Mouse (Mus musculus): Measurements from ENCODE around the gene Exoc3l4. TPM values are rescaled to one million over a fixed set of nuclear protein-coding genes. Genes with fewer than 3 reads are reported as not detected.

The Exoc3l4 gene
- polyA plus RNA-seq, 1 experiment from 2014 or later, result 1.6 TPM

GRCm38 (mm10) chr12:111463570-111463969, 46.8 kb downstream of the Exoc3l4 start:
- H3K9ac ChIP-seq (replicated peaks; ENCODE audit: low read length), result no peak overlapping the region
- no peak overlapping the region for H3K4me2 ChIP-seq (ENCODE audit: low read length)
- DNase-seq (no peak), ATAC-seq (ENCODE audit: low FRiP score, low TSS enrichment) (no peak)
- WGBS, result 85% methylated on average over 7 of the region's 7 CpGs
- no peaks in the 10 kb centered on the region for H3K9me3 ChIP-seq (ENCODE audit: control insufficient read depth, low read length)
- H3K27ac ChIP-seq (replicated peaks; ENCODE audit: low read depth, low read length), result no peak overlapping the region
- H3K36me3 ChIP-seq (ENCODE audit: control insufficient read depth, insufficient read depth, low read length), result no peaks in the 10 kb centered on the region
- no peaks in the 10 kb centered on the region for H3K4me1 ChIP-seq (ENCODE audit: control insufficient read depth, insufficient read depth, low read length)
- H3K4me3 ChIP-seq (replicated peaks; ENCODE audit: low read depth, low read length), result no peak overlapping the region
- H3K27me3 ChIP-seq (ENCODE audit: control insufficient read depth, insufficient read depth, low read length), result no peaks in the 10 kb centered on the region

DNA sequence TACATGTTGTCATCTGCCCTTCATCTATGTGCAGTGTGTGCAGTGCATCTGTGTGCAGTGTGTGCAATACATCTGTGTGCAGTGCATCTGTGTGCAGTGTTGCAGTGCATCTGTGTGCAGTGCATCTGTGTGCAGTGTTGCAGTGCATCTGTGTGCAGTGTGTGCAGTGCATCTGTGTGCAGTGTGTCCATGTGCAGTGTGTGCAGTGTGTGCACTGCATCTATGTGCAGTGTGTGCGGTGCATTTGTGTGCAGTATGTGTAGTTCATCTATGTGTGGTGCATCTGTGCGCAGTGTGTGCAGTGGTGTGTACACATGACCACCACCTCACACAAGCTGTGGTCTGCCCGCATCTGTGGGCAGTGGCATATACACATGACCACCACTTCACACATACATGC, 49.6 kb downstream of the Exoc3l4 start:
- ATAC-seq (ENCODE audit: low FRiP score, low TSS enrichment), result no peak
- 95% methylated on average over 3 of the region's 3 CpGs for WGBS
- Histone ChIP-seq H3K27me3 (ENCODE audit: control insufficient read depth, insufficient read depth, low read length) (no peaks in the 10 kb centered on the region), H3K27ac (replicated peaks; ENCODE audit: low read depth, low read length) (no peak overlapping the region), H3K4me3 (replicated peaks; ENCODE audit: low read depth, low read length) (no peak overlapping the region), H3K4me2 (ENCODE audit: low read length) (no peak overlapping the region), H3K9me3 (ENCODE audit: control insufficient read depth, low read length) (no peaks in the 10 kb centered on the region), H3K4me1 (ENCODE audit: control insufficient read depth, insufficient read depth, low read length) (no peaks in the 10 kb centered on the region), H3K36me3 (ENCODE audit: control insufficient read depth, insufficient read depth, low read length) (no peaks in the 10 kb centered on the region), H3K9ac (replicated peaks; ENCODE audit: low read length) (no peak overlapping the region)
- DNase-seq, result no peak

DNA sequence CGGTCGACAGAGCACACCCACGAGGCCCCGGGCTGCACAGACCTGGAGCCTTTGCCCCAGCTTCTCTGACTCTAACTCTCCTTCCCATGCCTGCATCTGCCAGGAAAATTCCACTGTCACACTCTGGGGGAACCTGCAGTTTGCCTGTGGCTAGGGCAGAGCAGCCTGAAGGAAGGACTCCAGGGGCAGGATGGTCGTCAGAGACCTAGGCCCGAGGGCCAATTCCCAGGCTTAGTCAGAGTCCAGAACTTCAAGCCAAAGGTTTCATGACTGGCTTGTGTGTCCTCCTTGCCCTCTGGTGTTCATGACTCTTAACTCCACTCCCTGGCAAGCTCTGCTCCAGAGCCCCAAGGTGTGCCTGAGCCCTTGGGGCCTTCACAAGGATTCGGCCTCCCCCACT, 51.4 kb downstream of the Exoc3l4 start:
- Histone ChIP-seq H3K27me3 (ENCODE audit: control insufficient read depth, insufficient read depth, low read length) (no peaks in the 10 kb centered on the region), H3K4me3 (replicated peaks; ENCODE audit: low read depth, low read length) (no peak overlapping the region), H3K27ac (replicated peaks; ENCODE audit: low read depth, low read length) (no peak overlapping the region), H3K9ac (replicated peaks; ENCODE audit: low read length) (no peak overlapping the region), H3K4me1 (ENCODE audit: control insufficient read depth, insufficient read depth, low read length) (0 out of 2 replicates have a peak, but pooled peaks cover 3% of the 10 kb centered on the region), H3K36me3 (ENCODE audit: control insufficient read depth, insufficient read depth, low read length) (no peaks in the 10 kb centered on the region), H3K4me2 (ENCODE audit: low read length) (no peak overlapping the region), H3K9me3 (ENCODE audit: control insufficient read depth, low read length) (no peaks in the 10 kb centered on the region)
- DNase-seq, result no peak
- no peak for ATAC-seq (ENCODE audit: low FRiP score, low TSS enrichment)
- 58% methylated on average over 7 of the region's 7 CpGs for WGBS

GRCm38 (mm10) chr12:111469507-111469906, 52.7 kb downstream of the Exoc3l4 start:
- H3K9me3 ChIP-seq (ENCODE audit: control insufficient read depth, low read length), result no peaks in the 10 kb centered on the region
- H3K9ac ChIP-seq (replicated peaks; ENCODE audit: low read length), result no peak overlapping the region
- no peaks in the 10 kb centered on the region for H3K36me3 ChIP-seq (ENCODE audit: control insufficient read depth, insufficient read depth, low read length)
- H3K4me3 ChIP-seq (replicated peaks; ENCODE audit: low read depth, low read length), result no peak overlapping the region
- 8% methylated on average over 8 of the region's 8 CpGs for WGBS
- H3K27me3 ChIP-seq (ENCODE audit: control insufficient read depth, insufficient read depth, low read length), result no peaks in the 10 kb centered on the region
- 0 out of 2 replicates have a peak, but pooled peaks cover 3% of the 10 kb centered on the region for H3K4me1 ChIP-seq (ENCODE audit: control insufficient read depth, insufficient read depth, low read length)
- DNase-seq (peak; percentile 88), ATAC-seq (ENCODE audit: low FRiP score, low TSS enrichment) (no peak)
- no peak overlapping the region for H3K4me2 ChIP-seq (ENCODE audit: low read length)
- H3K27ac ChIP-seq (replicated peaks; ENCODE audit: low read depth, low read length), result no peak overlapping the region

- no peak overlapping the region for H3K27ac ChIP-seq (replicated peaks; ENCODE audit: low read depth, low read length)
- no peak overlapping the region for H3K9ac ChIP-seq (replicated peaks; ENCODE audit: low read length)
- H3K4me1 ChIP-seq (ENCODE audit: control insufficient read depth, insufficient read depth, low read length), result 0 out of 2 replicates have a peak, but pooled peaks cover 3% of the 10 kb centered on the region
- H3K4me3 ChIP-seq (replicated peaks; ENCODE audit: low read depth, low read length), result no peak overlapping the region
- H3K27me3 ChIP-seq (ENCODE audit: control insufficient read depth, insufficient read depth, low read length), result no peaks in the 10 kb centered on the region
- 68% methylated on average over 1 of the region's 1 CpGs for WGBS
- DNase-seq, result no peak
- H3K36me3 ChIP-seq (ENCODE audit: control insufficient read depth, insufficient read depth, low read length), result no peaks in the 10 kb centered on the region
- no peak for ATAC-seq (ENCODE audit: low FRiP score, low TSS enrichment)
- no peaks in the 10 kb centered on the region for H3K9me3 ChIP-seq (ENCODE audit: control insufficient read depth, low read length)
- H3K4me2 ChIP-seq (ENCODE audit: low read length), result no peak overlapping the region
Measured at GRCm38 (mm10) chr12:111471119-111471518, 54.3 kb downstream of the Exoc3l4 start.

DNA sequence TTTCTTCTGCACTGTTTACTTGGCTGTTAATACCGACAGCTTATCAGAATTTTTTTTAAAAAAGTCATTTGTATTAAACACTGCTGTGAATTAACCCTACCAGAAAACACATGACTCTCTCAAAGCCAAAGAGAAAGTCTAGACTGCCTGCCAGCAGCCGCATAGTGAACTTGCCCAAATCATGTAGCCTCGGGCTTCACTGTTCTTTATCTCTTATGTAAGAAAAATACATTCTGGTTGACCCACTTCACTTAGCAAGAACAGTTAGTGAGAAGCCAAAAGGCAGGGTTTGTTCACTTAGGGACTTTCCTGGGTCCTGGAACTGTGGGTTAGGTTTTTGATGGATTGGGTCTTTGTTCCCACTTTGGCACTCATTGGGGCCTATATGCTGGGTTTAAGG, 54.9 kb downstream of the Exoc3l4 start:
- ATAC-seq (ENCODE audit: low FRiP score, low TSS enrichment), result no peak
- DNase-seq, result no peak
- Histone ChIP-seq H3K27ac (replicated peaks; ENCODE audit: low read depth, low read length) (no peak overlapping the region), H3K4me3 (replicated peaks; ENCODE audit: low read depth, low read length) (no peak overlapping the region), H3K36me3 (ENCODE audit: control insufficient read depth, insufficient read depth, low read length) (no peaks in the 10 kb centered on the region), H3K9ac (replicated peaks; ENCODE audit: low read length) (no peak overlapping the region), H3K27me3 (ENCODE audit: control insufficient read depth, insufficient read depth, low read length) (no peaks in the 10 kb centered on the region), H3K9me3 (ENCODE audit: control insufficient read depth, low read length) (no peaks in the 10 kb centered on the region), H3K4me1 (ENCODE audit: control insufficient read depth, insufficient read depth, low read length) (0 out of 2 replicates have a peak, but pooled peaks cover 3% of the 10 kb centered on the region), H3K4me2 (ENCODE audit: low read length) (no peak overlapping the region)
- 88% methylated on average over 3 of the region's 3 CpGs for WGBS

GRCm38 (mm10) chr12:111472886-111473285, 56.1 kb downstream of the Exoc3l4 start:
- Histone ChIP-seq H3K4me1 (ENCODE audit: control insufficient read depth, insufficient read depth, low read length) (0 out of 2 replicates have a peak, but pooled peaks cover 3% of the 10 kb centered on the region), H3K36me3 (ENCODE audit: control insufficient read depth, insufficient read depth, low read length) (no peaks in the 10 kb centered on the region), H3K4me3 (replicated peaks; ENCODE audit: low read depth, low read length) (no peak overlapping the region), H3K9me3 (ENCODE audit: control insufficient read depth, low read length) (no peaks in the 10 kb centered on the region), H3K27ac (replicated peaks; ENCODE audit: low read depth, low read length) (no peak overlapping the region), H3K9ac (replicated peaks; ENCODE audit: low read length) (no peak overlapping the region), H3K27me3 (ENCODE audit: control insufficient read depth, insufficient read depth, low read length) (no peaks in the 10 kb centered on the region), H3K4me2 (ENCODE audit: low read length) (no peak overlapping the region)
- no peak for DNase-seq
- no peak for ATAC-seq (ENCODE audit: low FRiP score, low TSS enrichment)
- 55% methylated on average over 5 of the region's 5 CpGs for WGBS

DNA sequence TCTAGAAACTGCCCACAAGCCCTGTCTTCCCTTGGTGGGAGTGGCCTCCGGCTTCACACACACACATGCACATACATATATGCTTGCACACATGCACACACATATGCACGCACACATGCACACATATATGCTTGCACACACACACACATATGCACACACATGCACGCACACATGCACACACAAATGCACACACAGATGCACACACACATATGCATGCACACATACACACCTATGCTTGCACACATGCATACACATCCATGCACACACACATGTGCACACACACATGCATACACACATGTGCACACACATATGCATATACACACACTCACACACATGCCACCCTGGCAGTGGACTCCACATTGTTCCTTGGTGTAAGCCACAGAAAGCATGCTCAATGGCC, 57.6 kb downstream of the Exoc3l4 start:
- no peak overlapping the region for H3K4me2 ChIP-seq (ENCODE audit: low read length)
- H3K4me3 ChIP-seq (replicated peaks; ENCODE audit: low read depth, low read length), result no peak overlapping the region
- ATAC-seq (ENCODE audit: low FRiP score, low TSS enrichment) (no peak), DNase-seq (no peak)
- H3K9me3 ChIP-seq (ENCODE audit: control insufficient read depth, low read length), result no peaks in the 10 kb centered on the region
- 97% methylated on average over 3 of the region's 3 CpGs for WGBS
- H3K9ac ChIP-seq (replicated peaks; ENCODE audit: low read length), result no peak overlapping the region
- no peak overlapping the region for H3K27ac ChIP-seq (replicated peaks; ENCODE audit: low read depth, low read length)
- 0 out of 2 replicates have a peak, but pooled peaks cover 3% of the 10 kb centered on the region for H3K4me1 ChIP-seq (ENCODE audit: control insufficient read depth, insufficient read depth, low read length)
- no peaks in the 10 kb centered on the region for H3K36me3 ChIP-seq (ENCODE audit: control insufficient read depth, insufficient read depth, low read length)
- no peaks in the 10 kb centered on the region for H3K27me3 ChIP-seq (ENCODE audit: control insufficient read depth, insufficient read depth, low read length)

- DNase-seq, result no peak
- Histone ChIP-seq H3K4me2 (ENCODE audit: low read length) (no peak overlapping the region), H3K4me1 (ENCODE audit: control insufficient read depth, insufficient read depth, low read length) (0 out of 2 replicates have a peak, but pooled peaks cover 3% of the 10 kb centered on the region), H3K27ac (replicated peaks; ENCODE audit: low read depth, low read length) (no peak overlapping the region), H3K9ac (replicated peaks; ENCODE audit: low read length) (no peak overlapping the region), H3K4me3 (replicated peaks; ENCODE audit: low read depth, low read length) (no peak overlapping the region), H3K36me3 (ENCODE audit: control insufficient read depth, insufficient read depth, low read length) (no peaks in the 10 kb centered on the region), H3K9me3 (ENCODE audit: control insufficient read depth, low read length) (no peaks in the 10 kb centered on the region), H3K27me3 (ENCODE audit: control insufficient read depth, insufficient read depth, low read length) (no peaks in the 10 kb centered on the region)
- ATAC-seq (ENCODE audit: low FRiP score, low TSS enrichment), result no peak
- 67% methylated on average over 8 of the region's 8 CpGs for WGBS
Measured at GRCm38 (mm10) chr12:111474893-111475643, 58.3 kb downstream of the Exoc3l4 start.

Data from midbrain, embryonic 14.5 days (tissue).